Mouse (Mus musculus): ENCODE measurements at regions not wholly inside any gene's neighbourhood (a gene's known extent, or its start where the extent isn't known, plus 50 kb on each side); places are given as distances from the start of the nearest gene placed in this dataset.

- TF ChIP-seq CTCF (conservative IDR thresholded peaks at IDR 0.05; ENCODE audit: low read length) (no peak), NANOG (IDR thresholded peaks at IDR 0.05; ENCODE audit: borderline replicate concordance, low read length) (no peak), POU5F1 (IDR thresholded peaks at IDR 0.05; ENCODE audit: borderline replicate concordance, low read length) (no peak)
These were observed 231.2 kb upstream of the Dab2 start for GRCm38 (mm10) chr15:6068371-6068770.

Measured in E14TG2a.4 (cell line).